Mouse (Mus musculus): ENCODE measurements at regions not wholly inside any gene's neighbourhood (a gene's known extent, or its start where the extent isn't known, plus 50 kb on each side); places are given as distances from the start of the nearest gene placed in this dataset.

- H3K27me3 ChIP-seq = no peaks in the 10 kb centered on the region
- WGBS = 46% methylated on average over 7 of the region's 7 CpGs
- no peaks in the 10 kb centered on the region for H3K4me1 ChIP-seq (replicated peaks)
- no peak overlapping the region for H3K9ac ChIP-seq
- peaks cover 4% of the 10 kb centered on the region; the same call in 1 of the 2 replicates for H3K9me3 ChIP-seq
- H3K27ac ChIP-seq (replicated peaks) = no peak overlapping the region
- ATAC-seq (ENCODE audit: low FRiP score, low read depth) = no peak
- H3K36me3 ChIP-seq = no peaks in the 10 kb centered on the region
- H3K4me2 ChIP-seq = no peak overlapping the region
- no peak overlapping the region for H3K4me3 ChIP-seq
These were observed 59.9 kb upstream of the Oxgr1 start for GRCm38 (mm10) chr14:120102010-120102748.

- WGBS = 72% methylated on average over 1 of the region's 1 CpGs
- Histone ChIP-seq H3K4me1 (replicated peaks) (no peaks in the 10 kb centered on the region), H3K36me3 (no peaks in the 10 kb centered on the region), H3K27ac (replicated peaks) (no peak overlapping the region), H3K27me3 (no peaks in the 10 kb centered on the region), H3K4me2 (no peak overlapping the region), H3K9ac (no peak overlapping the region), H3K4me3 (no peak overlapping the region), H3K9me3 (peaks cover 4% of the 10 kb centered on the region; the same call in 1 of the 2 replicates)
- ATAC-seq (ENCODE audit: low FRiP score, low read depth) = no peak
These were observed 60.5 kb upstream of the Oxgr1 start for GRCm38 (mm10) chr14:120102749-120103142.

- 78% methylated on average over 1 of the region's 1 CpGs for WGBS
- no peaks in the 10 kb centered on the region for H3K9me3 ChIP-seq
These were observed 67.6 kb upstream of the Oxgr1 start for GRCm38 (mm10) chr14:120109846-120110245.

GRCm38 (mm10) chr14:120113316-120113715 lies 71.1 kb upstream of the Oxgr1 start:
- Histone ChIP-seq H3K36me3 (no peaks in the 10 kb centered on the region), H3K27me3 (no peaks in the 10 kb centered on the region)
- 80% methylated on average over 4 of the region's 4 CpGs for WGBS

More at GRCm38 (mm10) chr14:120109846-120110245, 67.6 kb upstream of the Oxgr1 start:
- Histone ChIP-seq H3K27ac (replicated peaks) (no peak overlapping the region), H3K4me3 (no peak overlapping the region), H3K4me2 (no peak overlapping the region), H3K36me3 (no peaks in the 10 kb centered on the region), H3K4me1 (replicated peaks) (no peaks in the 10 kb centered on the region), H3K27me3 (no peaks in the 10 kb centered on the region), H3K9ac (no peak overlapping the region)
- ATAC-seq (ENCODE audit: low FRiP score, low read depth) = no peak

GRCm38 (mm10) chr14:120118582-120118981 lies 76.3 kb upstream of the Oxgr1 start:
- H3K27ac ChIP-seq (replicated peaks) = no peak overlapping the region
- no peaks in the 10 kb centered on the region for H3K4me1 ChIP-seq (replicated peaks)
- H3K4me3 ChIP-seq = no peak overlapping the region
- H3K9ac ChIP-seq = no peak overlapping the region
- H3K9me3 ChIP-seq = no peaks in the 10 kb centered on the region
- no peak for ATAC-seq (ENCODE audit: low FRiP score, low read depth)
- no peaks in the 10 kb centered on the region for H3K27me3 ChIP-seq
- H3K36me3 ChIP-seq = no peaks in the 10 kb centered on the region
- 91% methylated on average over 7 of the region's 7 CpGs for WGBS
- no peak overlapping the region for H3K4me2 ChIP-seq

More at GRCm38 (mm10) chr14:120113316-120113715, 71.1 kb upstream of the Oxgr1 start:
- no peak for ATAC-seq (ENCODE audit: low FRiP score, low read depth)
- Histone ChIP-seq H3K9ac (no peak overlapping the region), H3K4me3 (no peak overlapping the region), H3K4me2 (no peak overlapping the region), H3K27ac (replicated peaks) (no peak overlapping the region), H3K4me1 (replicated peaks) (no peaks in the 10 kb centered on the region), H3K9me3 (no peaks in the 10 kb centered on the region)

GRCm38 (mm10) chr14:120119094-120119501 lies 76.9 kb upstream of the Oxgr1 start:
- H3K4me2 ChIP-seq = no peak overlapping the region
- no peaks in the 10 kb centered on the region for H3K27me3 ChIP-seq
- H3K9me3 ChIP-seq = no peaks in the 10 kb centered on the region
- H3K36me3 ChIP-seq = no peaks in the 10 kb centered on the region
- no peak for ATAC-seq (ENCODE audit: low FRiP score, low read depth)
- H3K4me1 ChIP-seq (replicated peaks) = no peaks in the 10 kb centered on the region
- no peak overlapping the region for H3K27ac ChIP-seq (replicated peaks)
- no peak overlapping the region for H3K9ac ChIP-seq
- WGBS = 91% methylated on average over 5 of the region's 5 CpGs
- no peak overlapping the region for H3K4me3 ChIP-seq

GRCm38 (mm10) chr14:120119506-120119905 lies 77.3 kb upstream of the Oxgr1 start:
- no peak overlapping the region for H3K27ac ChIP-seq (replicated peaks)
- no peak overlapping the region for H3K4me3 ChIP-seq
- WGBS = 73% methylated on average over 5 of the region's 5 CpGs

GRCm38 (mm10) chr14:120120261-120120660 lies 78.0 kb upstream of the Oxgr1 start:
- H3K4me3 ChIP-seq = no peak overlapping the region
- 92% methylated on average over 5 of the region's 5 CpGs for WGBS
- no peaks in the 10 kb centered on the region for H3K4me1 ChIP-seq (replicated peaks)
- H3K27me3 ChIP-seq = no peaks in the 10 kb centered on the region
- H3K36me3 ChIP-seq = no peaks in the 10 kb centered on the region
- H3K4me2 ChIP-seq = no peak overlapping the region
- no peaks in the 10 kb centered on the region for H3K9me3 ChIP-seq
- no peak overlapping the region for H3K27ac ChIP-seq (replicated peaks)
- ATAC-seq (ENCODE audit: low FRiP score, low read depth) = no peak
- H3K9ac ChIP-seq = no peak overlapping the region

More at GRCm38 (mm10) chr14:120119506-120119905, 77.3 kb upstream of the Oxgr1 start:
- H3K9me3 ChIP-seq = no peaks in the 10 kb centered on the region
- no peaks in the 10 kb centered on the region for H3K4me1 ChIP-seq (replicated peaks)
- no peaks in the 10 kb centered on the region for H3K27me3 ChIP-seq
- ATAC-seq (ENCODE audit: low FRiP score, low read depth) = no peak
- H3K9ac ChIP-seq = no peak overlapping the region
- no peak overlapping the region for H3K4me2 ChIP-seq
- H3K36me3 ChIP-seq = no peaks in the 10 kb centered on the region

- no peak overlapping the region for H3K9ac ChIP-seq
- WGBS = 93% methylated on average over 5 of the region's 5 CpGs
- H3K4me2 ChIP-seq = no peak overlapping the region
- no peak overlapping the region for H3K4me3 ChIP-seq
- H3K27ac ChIP-seq (replicated peaks) = no peak overlapping the region
- no peaks in the 10 kb centered on the region for H3K36me3 ChIP-seq
- H3K9me3 ChIP-seq = no peaks in the 10 kb centered on the region
- no peak for ATAC-seq (ENCODE audit: low FRiP score, low read depth)
- H3K27me3 ChIP-seq = no peaks in the 10 kb centered on the region
- no peaks in the 10 kb centered on the region for H3K4me1 ChIP-seq (replicated peaks)
These were observed 83.1 kb upstream of the Oxgr1 start for GRCm38 (mm10) chr14:120125315-120125714.

GRCm38 (mm10) chr14:120127481-120127880 lies 85.2 kb upstream of the Oxgr1 start:
- Histone ChIP-seq H3K9ac (no peak overlapping the region), H3K4me3 (no peak overlapping the region), H3K4me1 (replicated peaks) (no peaks in the 10 kb centered on the region), H3K27me3 (no peaks in the 10 kb centered on the region), H3K9me3 (no peaks in the 10 kb centered on the region), H3K27ac (replicated peaks) (no peak overlapping the region), H3K4me2 (no peak overlapping the region), H3K36me3 (no peaks in the 10 kb centered on the region)
- ATAC-seq (ENCODE audit: low FRiP score, low read depth) = no peak
- WGBS = 85% methylated on average over 5 of the region's 5 CpGs

- Histone ChIP-seq H3K27ac (replicated peaks) (no peak overlapping the region), H3K9ac (no peak overlapping the region), H3K36me3 (no peaks in the 10 kb centered on the region), H3K27me3 (no peaks in the 10 kb centered on the region), H3K4me3 (no peak overlapping the region), H3K9me3 (no peaks in the 10 kb centered on the region), H3K4me2 (no peak overlapping the region), H3K4me1 (replicated peaks) (0 out of 2 replicates have a peak, but pooled peaks cover 6% of the 10 kb centered on the region)
- WGBS = 83% methylated on average over 6 of the region's 6 CpGs
- ATAC-seq (ENCODE audit: low FRiP score, low read depth) = no peak
These were observed 92.2 kb upstream of the Oxgr1 start for GRCm38 (mm10) chr14:120134346-120135008.

GRCm38 (mm10) chr14:120135198-120135597 lies 93.0 kb upstream of the Oxgr1 start:
- Histone ChIP-seq H3K27me3 (no peaks in the 10 kb centered on the region), H3K4me2 (no peak overlapping the region), H3K27ac (replicated peaks) (no peak overlapping the region), H3K36me3 (no peaks in the 10 kb centered on the region), H3K4me3 (no peak overlapping the region), H3K4me1 (replicated peaks) (peaks cover 6% of the 10 kb centered on the region; the same call in 1 of the 2 replicates), H3K9me3 (no peaks in the 10 kb centered on the region), H3K9ac (no peak overlapping the region)
- no peak for ATAC-seq (ENCODE audit: low FRiP score, low read depth)
- 77% methylated on average over 5 of the region's 5 CpGs for WGBS

All from hindbrain, embryonic 15.5 days (tissue).